Comparison of ENCODE assay signal across 28 mouse cellular contexts in genomic region chr1:109993906-109994305, GRCm38 (mm10). TPM values are rescaled to one million over a fixed set of nuclear protein-coding genes. Genes with fewer than 3 reads are reported as not detected.
DNase-seq lines count a peak whose midpoint lies in the region; ATAC-seq lines count a peak whose summit lies in the region.
"Had no signal": no experiment of that assay in that cellular context is flagged by ENCODE, and none has a peak within 500 bp of the region (broad histone marks: within the 10 kb centered on the region; RNA-seq: fewer than 3 reads in every experiment).

No protein-coding gene starts in this region.

- no peak overlapping the region for H3K4me2 ChIP-seq in kidney, embryonic 14.5 days (replicated peaks; ENCODE audit: low read depth, low read length)
- H3K4me2 ChIP-seq: forebrain, embryonic 12.5 days; heart, embryonic 13.5 days; hindbrain, embryonic 14.5 days; lung, embryonic 15.5 days had no signal

- H3K4me1 ChIP-seq in kidney, embryonic 14.5 days (ENCODE audit: control insufficient read depth, insufficient read depth, low read length), result no peaks in the 10 kb centered on the region
- H3K4me1 ChIP-seq: embryonic facial prominence, embryonic 10.5 days; forebrain, embryonic 12.5 days; heart, embryonic 13.5 days; limb, embryonic 10.5 days; lung, embryonic 15.5 days had no signal

- H3K27me3 ChIP-seq in kidney, embryonic 14.5 days (ENCODE audit: control insufficient read depth, insufficient read depth, low read length), result no peaks in the 10 kb centered on the region
- H3K27me3 ChIP-seq: forebrain, embryonic 12.5 days; heart, embryonic 13.5 days; lung, embryonic 15.5 days had no signal

- H3K9me3 ChIP-seq in kidney, embryonic 14.5 days (ENCODE audit: control insufficient read depth, low read length), result no peaks in the 10 kb centered on the region
- H3K9me3 ChIP-seq: embryonic facial prominence, embryonic 10.5 days; forebrain, embryonic 12.5 days; heart, embryonic 13.5 days; limb, embryonic 10.5 days; lung, embryonic 15.5 days had no signal

- H3K4me3 ChIP-seq in kidney, embryonic 14.5 days (ENCODE audit: low read length), result no peak overlapping the region
- H3K4me3 ChIP-seq: embryonic facial prominence, embryonic 10.5 days; forebrain, embryonic 12.5 days; heart, embryonic 13.5 days; limb, embryonic 10.5 days; lung, embryonic 15.5 days had no signal

- no peak overlapping the region for H3K27ac ChIP-seq in kidney, embryonic 14.5 days (ENCODE audit: low read depth, low read length)
- H3K27ac ChIP-seq: embryonic facial prominence, embryonic 10.5 days; forebrain, embryonic 12.5 days; heart, embryonic 13.5 days; hindbrain, embryonic 14.5 days; limb, embryonic 10.5 days; lung, embryonic 15.5 days had no signal

- 76% methylated on average over 5 of the region's 5 CpGs for WGBS in kidney, embryonic 14.5 days

- DNase-seq in adrenal gland, postnatal 10 days, result peak; percentile 1
- DNase-seq in adrenal gland, postnatal 14 days, result no peak
- DNase-seq in lung, postnatal 14 days, result peak; percentile 1
- no peak for DNase-seq in lung, adult 18-20 months
- DNase-seq in cerebellum, adult 9-10 months, result peak; percentile 88
- DNase-seq in spleen, adult 12 weeks (ENCODE audit: low spot score), result no peak
- no peak for DNase-seq in heart, adult 8-10 months (ENCODE audit: low spot score)
- DNase-seq: adrenal gland, adult 8-10 months; kidney, adult 8-10 months; kidney, postnatal 25 days; right cerebral cortex, postnatal 25 days; thymus, adult 2 months had no signal

- no peak overlapping the region for H3K9ac ChIP-seq in kidney, embryonic 14.5 days (ENCODE audit: low read depth, low read length)
- H3K9ac ChIP-seq: forebrain, embryonic 12.5 days; heart, embryonic 13.5 days; hindbrain, embryonic 14.5 days; lung, embryonic 15.5 days had no signal

- ATAC-seq in kidney, embryonic 14.5 days (ENCODE audit: low FRiP score, low TSS enrichment), result no peak
- ATAC-seq: CD4-positive, CD25-positive, alpha-beta regulatory T cell, adult 4 months; Patski had no signal

- no peaks in the 10 kb centered on the region for H3K36me3 ChIP-seq in kidney, embryonic 14.5 days (ENCODE audit: control insufficient read depth, insufficient read depth, low read length)
- H3K36me3 ChIP-seq: embryonic facial prominence, embryonic 10.5 days; forebrain, embryonic 12.5 days; heart, embryonic 13.5 days; limb, embryonic 10.5 days; lung, embryonic 15.5 days had no signal

RNA-seq across cellular contexts. Expression of gene Cdh7, which starts 11.7 kb away (rescaled TPM):
- not detected for total RNA-seq in adrenal gland, postnatal 10 days (2021)
- total RNA-seq in adrenal gland, postnatal 14 days (2021), result not detected in 2 replicates
- total RNA-seq in heart, adult 8-10 months (2022), result not detected
- 0.26 TPM in 1 of 2 replicates, not detected in the other for polyA plus RNA-seq in kidney, embryonic 14.5 days (2014; fragmentation: Nextera tagmentation; extraction: Ambion mirVana)
- total RNA-seq: common myeloid progenitor, adult 5-6 weeks; ES-E14; heart, postnatal 25 days; liver, adult 2 months; megakaryocyte-erythroid progenitor cell, adult 5-6 weeks had no signal
- polyA plus RNA-seq: gonadal fat pad, adult 2 months; liver, adult 2 months; lung, embryonic 15.5 days; Patski; thymus, adult 2 months; urinary bladder, adult 2 months had no signal

Comparison
In these comparisons a context has a peak if more than half of its experiments do, and no peak if none do; other contexts are left out.
1. DNase-seq: peak in adrenal gland, postnatal 10 days (single experiment), lung, postnatal 14 days (single experiment) and cerebellum, adult 9-10 months (single experiment); none in adrenal gland, postnatal 14 days (single experiment), lung, adult 18-20 months (0 of 2), spleen, adult 12 weeks (single experiment) and heart, adult 8-10 months (single experiment).